Mouse (Mus musculus) thymus, postnatal 36 days (tissue): Measurements from ENCODE around the gene Rasal2.

Experiments used
- DNase-seq, 2 experiments: peaks; one replicate each; pipeline ENCODE4 v3.0.0; 2022; ENCODE audit warnings: mixed read lengths in 2 of 2

The Rasal2 gene

GRCm38 (mm10) chr1:157323091-157323490 is 89.3 kb downstream of the Rasal2 start:
- no peak for DNase-seq

GRCm38 (mm10) chr1:157318896-157319295 is 93.5 kb downstream of the Rasal2 start:
- DNase-seq = no peak

- no peak for DNase-seq
Measured at GRCm38 (mm10) chr1:157301266-157301665, 111.1 kb downstream of the Rasal2 start.

GRCm38 (mm10) chr1:157299559-157299958 is 112.8 kb downstream of the Rasal2 start:
- no peak for DNase-seq

- no peak for DNase-seq
Measured at GRCm38 (mm10) chr1:157298990-157299389, 113.4 kb downstream of the Rasal2 start.

GRCm38 (mm10) chr1:157297137-157297536 is 115.3 kb downstream of the Rasal2 start:
- no peak for DNase-seq

- DNase-seq = no peak
Measured at GRCm38 (mm10) chr1:157295868-157296267, 116.5 kb downstream of the Rasal2 start.

- DNase-seq = no peak
Measured at GRCm38 (mm10) chr1:157290173-157290572, 122.2 kb downstream of the Rasal2 start.

- DNase-seq = no peak
Measured at GRCm38 (mm10) chr1:157289251-157289650, 123.1 kb downstream of the Rasal2 start.

- no peak for DNase-seq
Measured at GRCm38 (mm10) chr1:157286561-157286960, 125.8 kb downstream of the Rasal2 start.

- no peak for DNase-seq
Measured at GRCm38 (mm10) chr1:157285366-157285765, 127.0 kb downstream of the Rasal2 start.

GRCm38 (mm10) chr1:157280781-157281180 is 131.6 kb downstream of the Rasal2 start:
- DNase-seq = no peak

GRCm38 (mm10) chr1:157275672-157276307 is 136.6 kb downstream of the Rasal2 start:
- no peak for DNase-seq

- DNase-seq = no peak
Measured at GRCm38 (mm10) chr1:157267894-157268293, 144.5 kb downstream of the Rasal2 start.

GRCm38 (mm10) chr1:157256562-157256961 is 155.8 kb downstream of the Rasal2 start:
- DNase-seq = no peak

GRCm38 (mm10) chr1:157255776-157256175 is 156.6 kb downstream of the Rasal2 start:
- no peak for DNase-seq

GRCm38 (mm10) chr1:157253600-157254490 is 158.6 kb downstream of the Rasal2 start:
- DNase-seq = no peak

GRCm38 (mm10) chr1:157248112-157248511 is 164.3 kb downstream of the Rasal2 start:
- no peak for DNase-seq

- no peak for DNase-seq
Measured at GRCm38 (mm10) chr1:157247341-157247740, 165.1 kb downstream of the Rasal2 start.

GRCm38 (mm10) chr1:157246779-157247178 is 165.6 kb downstream of the Rasal2 start:
- no peak for DNase-seq

GRCm38 (mm10) chr1:157244453-157244790 is 168.0 kb downstream of the Rasal2 start:
- no peak for DNase-seq

- DNase-seq = no peak
Measured at GRCm38 (mm10) chr1:157243576-157244452, 168.6 kb downstream of the Rasal2 start.

- DNase-seq = no peak
Measured at GRCm38 (mm10) chr1:157239687-157240086, 172.7 kb downstream of the Rasal2 start.
